Mouse (Mus musculus): ENCODE data around the gene Pld5. TPM values are rescaled to one million over a fixed set of nuclear protein-coding genes. Genes with fewer than 3 reads are reported as not detected.

Pld5 gene
- polyA plus RNA-seq (2014; fragmentation: Nextera tagmentation; extraction: Ambion mirVana): 5.9 and 7.4 TPM in 2 replicates

DNA sequence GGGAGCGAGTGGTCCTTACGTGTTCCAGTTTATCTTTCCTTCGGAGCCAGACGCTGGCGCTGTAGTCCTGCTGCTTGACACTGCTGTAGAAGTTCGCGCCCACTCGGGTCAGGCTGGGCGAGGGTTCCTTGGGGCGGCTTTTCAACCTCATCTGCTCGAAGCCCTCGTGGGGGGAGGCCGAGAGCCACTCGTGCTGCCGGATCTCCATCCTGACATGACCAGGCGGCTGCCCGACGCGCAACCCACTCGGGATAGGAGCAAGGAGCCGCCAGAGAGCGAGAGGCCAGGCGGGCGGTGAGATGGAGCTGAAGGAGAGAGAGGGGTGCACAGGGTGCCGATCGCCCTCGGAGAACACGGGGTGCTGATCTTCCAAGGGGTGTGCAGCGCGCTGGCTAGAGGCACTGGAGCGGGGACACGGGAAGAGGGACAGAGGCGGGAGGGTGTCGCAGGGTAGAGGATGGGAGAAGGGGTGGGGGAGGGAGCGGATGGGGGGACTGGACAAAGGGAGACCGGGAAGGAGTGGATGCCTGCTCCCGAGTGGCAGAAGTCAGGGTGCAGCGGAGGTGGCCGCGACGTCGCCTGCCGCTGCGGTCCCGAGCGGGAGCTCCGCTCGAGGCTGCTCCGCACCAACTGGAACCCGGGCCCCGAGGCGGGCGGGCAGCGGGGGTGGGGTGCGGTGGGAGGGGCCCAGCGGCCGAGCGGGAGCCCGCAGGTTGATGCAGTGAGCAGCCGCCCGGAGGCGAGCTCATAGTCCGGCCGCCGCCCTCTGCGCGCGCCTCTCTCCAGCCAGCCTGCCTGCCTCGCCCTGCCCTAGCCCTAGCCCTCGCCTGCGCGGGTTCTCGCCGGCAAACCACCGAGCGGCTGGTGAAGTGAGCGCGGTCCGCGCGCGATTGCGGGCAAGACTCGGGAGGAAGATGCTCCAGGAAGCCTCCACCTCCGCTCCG is at the start of gene Pld5:
TSS of gene Pld5 (minus strand) at position 646 of the 944 bp plus-strand sequence.
- ATAC-seq (ENCODE audit: low read depth): peak; percentile 92
- Histone ChIP-seq H3K27me3 (ENCODE audit: control insufficient read depth, insufficient read depth, low read length) (no peaks in the 10 kb centered on the region), H3K4me2 (ENCODE audit: low read depth, low read length) (peak within 1 kb of the TSS; percentile 87), H3K4me3 (ENCODE audit: low read depth, low read length) (peak within 1 kb of the TSS; percentile 51), H3K4me1 (ENCODE audit: control insufficient read depth, insufficient read depth, low read length) (peaks cover 8% of the 10 kb centered on the region; the same call in 1 of the 2 replicates), H3K9me3 (ENCODE audit: control insufficient read depth, low read length) (no peaks in the 10 kb centered on the region), H3K27ac (ENCODE audit: low read depth, low read length) (peak within 1 kb of the TSS; percentile 60), H3K9ac (replicated peaks; ENCODE audit: low read depth, low read length) (peak within 1 kb of the TSS; percentile 75), H3K36me3 (ENCODE audit: control insufficient read depth, insufficient read depth, low read length) (no peaks in the 10 kb centered on the region)
- WGBS: under 1% methylated on average over 66 of the region's 86 CpGs

DNA sequence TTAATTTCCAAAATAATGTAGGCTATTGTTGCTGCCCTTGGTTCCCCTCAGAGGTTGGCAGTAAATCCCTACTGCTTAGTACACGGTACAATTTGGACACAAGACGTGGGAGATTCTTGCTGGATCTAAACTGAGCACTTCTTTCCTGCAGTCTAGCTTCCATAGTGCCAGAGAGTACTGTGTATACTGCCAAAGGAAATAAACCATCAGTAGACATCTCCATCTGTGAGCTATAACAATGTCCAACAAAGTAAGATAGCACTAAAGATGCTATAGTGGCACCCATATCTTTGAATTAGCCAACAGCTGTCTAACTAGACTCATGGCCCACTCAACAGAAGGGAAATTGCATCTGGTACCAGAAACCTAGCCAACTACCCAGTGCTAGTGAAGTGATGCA is 40.0 kb upstream of the Pld5 start:
- ATAC-seq (ENCODE audit: low read depth): no peak

DNA sequence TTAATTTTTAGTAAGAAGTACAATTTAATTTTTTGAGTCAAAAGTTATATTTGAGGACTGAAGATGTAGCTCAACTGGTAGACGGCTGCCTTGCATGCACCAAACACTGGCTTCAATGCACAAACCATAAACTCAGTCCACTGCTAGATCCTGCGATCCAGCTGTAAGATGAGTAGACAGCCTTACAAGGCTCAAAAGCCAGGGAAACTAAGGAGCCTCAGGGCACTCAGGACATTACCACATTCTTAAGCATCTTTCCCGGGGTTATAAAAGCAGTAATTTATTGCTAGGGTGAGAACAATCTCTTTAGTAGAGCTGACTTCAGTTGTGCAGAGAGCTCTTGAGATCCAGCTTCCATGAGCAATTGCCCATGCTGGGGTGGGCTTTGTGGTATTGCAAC is 35.1 kb upstream of the Pld5 start:
- ATAC-seq (ENCODE audit: low read depth): no peak; the same call in 1 of the 2 replicates
- Histone ChIP-seq H3K36me3 (ENCODE audit: control insufficient read depth, insufficient read depth, low read length) (no peaks in the 10 kb centered on the region), H3K9ac (replicated peaks; ENCODE audit: low read depth, low read length) (no peak overlapping the region), H3K4me2 (ENCODE audit: low read depth, low read length) (no peak overlapping the region), H3K4me3 (ENCODE audit: low read depth, low read length) (no peak overlapping the region), H3K27ac (ENCODE audit: low read depth, low read length) (no peak overlapping the region), H3K9me3 (ENCODE audit: control insufficient read depth, low read length) (no peaks in the 10 kb centered on the region), H3K4me1 (ENCODE audit: control insufficient read depth, insufficient read depth, low read length) (no peaks in the 10 kb centered on the region), H3K27me3 (ENCODE audit: control insufficient read depth, insufficient read depth, low read length) (no peaks in the 10 kb centered on the region)
- 11% methylated on average over 3 of the region's 3 CpGs for WGBS

More for the DNA sequence above, 40.0 kb upstream of the Pld5 start:
- no peak overlapping the region for H3K9ac ChIP-seq (replicated peaks; ENCODE audit: low read depth, low read length)
- no peak overlapping the region for H3K27ac ChIP-seq (ENCODE audit: low read depth, low read length)
- no peak overlapping the region for H3K4me2 ChIP-seq (ENCODE audit: low read depth, low read length)
- H3K27me3 ChIP-seq (ENCODE audit: control insufficient read depth, insufficient read depth, low read length): no peaks in the 10 kb centered on the region
- H3K4me1 ChIP-seq (ENCODE audit: control insufficient read depth, insufficient read depth, low read length): no peaks in the 10 kb centered on the region
- H3K9me3 ChIP-seq (ENCODE audit: control insufficient read depth, low read length): no peaks in the 10 kb centered on the region
- H3K36me3 ChIP-seq (ENCODE audit: control insufficient read depth, insufficient read depth, low read length): no peaks in the 10 kb centered on the region
- WGBS: 82% methylated on average over 2 of the region's 2 CpGs
- H3K4me3 ChIP-seq (ENCODE audit: low read depth, low read length): no peak overlapping the region

DNA sequence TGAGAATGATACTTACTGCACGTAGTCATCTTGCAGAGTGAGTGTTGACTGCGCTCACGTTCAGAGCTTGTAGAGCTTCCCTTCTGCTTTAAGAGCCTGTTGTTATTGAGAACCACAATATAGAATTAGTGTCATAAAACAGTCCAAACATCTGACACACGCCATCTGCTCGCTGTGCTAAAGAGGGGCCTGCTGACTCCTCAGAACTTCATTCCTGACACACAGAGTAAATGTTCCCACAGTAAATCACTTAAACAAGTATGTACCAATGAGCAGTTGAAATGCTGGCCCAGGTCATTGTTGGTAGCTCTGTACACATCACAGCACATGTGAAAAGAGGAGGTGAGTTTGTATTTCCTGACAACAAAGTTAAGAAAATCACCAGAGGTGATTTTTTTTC is 14.3 kb upstream of the Pld5 start:
- no peaks in the 10 kb centered on the region for H3K9me3 ChIP-seq (ENCODE audit: control insufficient read depth, low read length)
- H3K36me3 ChIP-seq (ENCODE audit: control insufficient read depth, insufficient read depth, low read length): no peaks in the 10 kb centered on the region
- no peak overlapping the region for H3K4me3 ChIP-seq (ENCODE audit: low read depth, low read length)
- no peaks in the 10 kb centered on the region for H3K4me1 ChIP-seq (ENCODE audit: control insufficient read depth, insufficient read depth, low read length)
- no peak for ATAC-seq (ENCODE audit: low read depth)
- H3K4me2 ChIP-seq (ENCODE audit: low read depth, low read length): no peak overlapping the region
- no peak overlapping the region for H3K9ac ChIP-seq (replicated peaks; ENCODE audit: low read depth, low read length)
- no peaks in the 10 kb centered on the region for H3K27me3 ChIP-seq (ENCODE audit: control insufficient read depth, insufficient read depth, low read length)
- no peak overlapping the region for H3K27ac ChIP-seq (ENCODE audit: low read depth, low read length)
- WGBS: 32% methylated on average over 5 of the region's 5 CpGs

DNA sequence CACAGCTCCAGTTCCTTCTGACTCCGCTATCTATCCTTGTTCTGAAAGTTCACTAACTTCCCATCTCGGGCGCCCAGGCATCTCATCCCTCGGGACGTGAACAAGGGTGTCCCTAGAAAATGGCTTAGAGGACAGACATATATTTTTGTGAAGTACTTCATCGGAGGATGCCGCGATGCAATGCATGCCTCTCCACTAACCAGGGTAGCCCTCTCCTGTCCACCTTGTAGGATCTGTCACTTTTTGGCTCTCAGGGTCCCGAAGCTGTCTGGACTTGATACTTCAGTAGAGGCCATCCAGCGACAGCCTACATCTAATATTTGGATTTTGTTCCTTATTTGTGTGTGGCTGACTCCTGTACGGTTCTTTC is 484 bp upstream of the Pld5 start:
- 11% methylated on average over 11 of the region's 11 CpGs for WGBS
- Histone ChIP-seq H3K9ac (replicated peaks; ENCODE audit: low read depth, low read length) (peak overlapping the region; percentile 75), H3K27me3 (ENCODE audit: control insufficient read depth, insufficient read depth, low read length) (no peaks in the 10 kb centered on the region), H3K4me3 (ENCODE audit: low read depth, low read length) (peak overlapping the region; percentile 51), H3K36me3 (ENCODE audit: control insufficient read depth, insufficient read depth, low read length) (no peaks in the 10 kb centered on the region), H3K4me1 (ENCODE audit: control insufficient read depth, insufficient read depth, low read length) (peaks cover 8% of the 10 kb centered on the region; the same call in 1 of the 2 replicates), H3K9me3 (ENCODE audit: control insufficient read depth, low read length) (no peaks in the 10 kb centered on the region), H3K4me2 (ENCODE audit: low read depth, low read length) (peak overlapping the region; percentile 87), H3K27ac (ENCODE audit: low read depth, low read length) (peak overlapping the region; percentile 60)
- peak; percentile 35 for ATAC-seq (ENCODE audit: low read depth)

DNA sequence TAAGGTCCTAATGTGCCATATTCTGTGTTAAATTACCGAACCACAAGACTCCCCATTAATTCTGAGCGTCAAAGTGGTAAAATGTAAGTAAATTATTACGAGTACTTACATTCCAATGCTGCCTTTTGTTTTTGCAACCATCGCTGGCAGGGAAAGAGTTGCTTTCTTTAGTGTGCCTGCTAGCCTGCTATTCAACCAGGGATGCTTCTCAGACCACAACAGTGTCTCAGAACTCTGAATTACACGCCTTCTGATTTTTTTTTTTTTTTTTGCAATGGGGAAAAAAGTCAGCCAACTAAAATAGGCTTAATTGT is 26.4 kb downstream of the Pld5 start:
- Histone ChIP-seq H3K36me3 (ENCODE audit: control insufficient read depth, insufficient read depth, low read length) (no peaks in the 10 kb centered on the region), H3K9ac (replicated peaks; ENCODE audit: low read depth, low read length) (no peak overlapping the region), H3K4me1 (ENCODE audit: control insufficient read depth, insufficient read depth, low read length) (no peaks in the 10 kb centered on the region), H3K4me3 (ENCODE audit: low read depth, low read length) (no peak overlapping the region), H3K9me3 (ENCODE audit: control insufficient read depth, low read length) (no peaks in the 10 kb centered on the region), H3K4me2 (ENCODE audit: low read depth, low read length) (no peak overlapping the region), H3K27ac (ENCODE audit: low read depth, low read length) (no peak overlapping the region), H3K27me3 (ENCODE audit: control insufficient read depth, insufficient read depth, low read length) (no peaks in the 10 kb centered on the region)
- no peak for ATAC-seq (ENCODE audit: low read depth)
- 20% methylated on average over 5 of the region's 5 CpGs for WGBS

DNA sequence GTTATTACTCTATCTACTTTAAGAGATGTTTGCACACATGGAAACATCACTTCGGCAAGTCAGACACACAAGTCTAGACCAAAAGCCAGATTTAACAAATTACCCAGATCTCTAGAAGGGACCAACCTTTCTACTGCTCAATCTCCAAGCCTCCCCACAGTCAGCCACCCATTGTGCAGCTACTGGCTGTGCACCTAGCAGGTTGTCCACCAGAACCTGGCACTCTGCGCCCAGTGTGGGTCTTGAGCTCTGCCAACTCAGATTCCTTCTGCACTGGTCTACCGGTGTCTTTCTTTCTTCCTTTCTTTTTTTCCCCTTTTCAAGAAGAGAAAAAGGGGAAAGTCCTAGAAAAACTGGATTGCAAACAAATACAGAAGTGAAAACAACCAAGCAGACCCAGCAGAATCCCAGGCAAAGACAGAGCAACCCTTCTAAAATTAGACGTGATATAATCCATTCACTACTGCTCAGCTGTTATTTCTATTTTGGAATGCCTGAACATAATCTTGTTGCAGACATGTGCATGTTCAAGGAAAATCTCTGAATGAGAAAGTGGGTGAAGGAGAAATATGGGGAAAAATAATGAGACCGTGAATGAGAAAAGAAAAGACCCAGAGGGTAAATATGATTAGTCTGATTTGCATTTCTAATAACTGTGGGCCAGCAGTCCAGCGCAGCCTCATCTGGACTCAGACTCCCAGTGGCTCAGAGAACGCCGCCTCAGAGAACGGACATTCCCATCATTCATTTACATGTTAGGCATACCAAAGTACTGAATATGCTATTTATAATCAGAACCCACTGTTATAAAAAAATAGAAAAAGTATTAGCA is 27.0 kb downstream of the Pld5 start:
- Histone ChIP-seq H3K4me1 (ENCODE audit: control insufficient read depth, insufficient read depth, low read length) (no peaks in the 10 kb centered on the region), H3K4me2 (ENCODE audit: low read depth, low read length) (no peak overlapping the region), H3K27me3 (ENCODE audit: control insufficient read depth, insufficient read depth, low read length) (no peaks in the 10 kb centered on the region), H3K27ac (ENCODE audit: low read depth, low read length) (no peak overlapping the region), H3K9me3 (ENCODE audit: control insufficient read depth, low read length) (no peaks in the 10 kb centered on the region), H3K36me3 (ENCODE audit: control insufficient read depth, insufficient read depth, low read length) (no peaks in the 10 kb centered on the region), H3K4me3 (ENCODE audit: low read depth, low read length) (no peak overlapping the region), H3K9ac (replicated peaks; ENCODE audit: low read depth, low read length) (no peak overlapping the region)
- 55% methylated on average over 9 of the region's 9 CpGs for WGBS
- ATAC-seq (ENCODE audit: low read depth): no peak

DNA sequence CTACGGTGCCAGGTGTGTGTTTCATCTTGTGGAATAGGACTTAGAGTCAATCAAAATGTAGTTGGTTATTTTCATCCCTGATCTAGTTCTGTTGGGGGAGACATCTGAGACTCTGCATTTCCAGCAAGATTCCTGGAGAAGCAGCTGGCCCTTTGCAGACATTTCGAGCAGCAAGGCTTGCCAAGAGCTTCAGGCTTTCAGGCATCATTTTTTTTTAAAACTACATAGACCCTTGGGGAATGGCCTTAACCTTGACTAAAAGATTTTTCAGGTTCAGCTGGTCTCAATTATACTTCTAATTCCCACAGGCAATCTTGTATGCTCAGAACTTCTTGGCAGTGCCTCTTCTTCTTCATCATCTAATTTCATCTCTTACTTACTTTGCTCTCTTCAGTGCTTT is 35.9 kb downstream of the Pld5 start:
- H3K9me3 ChIP-seq (ENCODE audit: control insufficient read depth, low read length): no peaks in the 10 kb centered on the region
- H3K4me2 ChIP-seq (ENCODE audit: low read depth, low read length): no peak overlapping the region
- 91% methylated on average over 2 of the region's 2 CpGs for WGBS
- H3K9ac ChIP-seq (replicated peaks; ENCODE audit: low read depth, low read length): no peak overlapping the region
- H3K4me3 ChIP-seq (ENCODE audit: low read depth, low read length): no peak overlapping the region
- ATAC-seq (ENCODE audit: low read depth): no peak
- no peaks in the 10 kb centered on the region for H3K36me3 ChIP-seq (ENCODE audit: control insufficient read depth, insufficient read depth, low read length)
- no peaks in the 10 kb centered on the region for H3K4me1 ChIP-seq (ENCODE audit: control insufficient read depth, insufficient read depth, low read length)
- no peaks in the 10 kb centered on the region for H3K27me3 ChIP-seq (ENCODE audit: control insufficient read depth, insufficient read depth, low read length)
- H3K27ac ChIP-seq (ENCODE audit: low read depth, low read length): no peak overlapping the region

DNA sequence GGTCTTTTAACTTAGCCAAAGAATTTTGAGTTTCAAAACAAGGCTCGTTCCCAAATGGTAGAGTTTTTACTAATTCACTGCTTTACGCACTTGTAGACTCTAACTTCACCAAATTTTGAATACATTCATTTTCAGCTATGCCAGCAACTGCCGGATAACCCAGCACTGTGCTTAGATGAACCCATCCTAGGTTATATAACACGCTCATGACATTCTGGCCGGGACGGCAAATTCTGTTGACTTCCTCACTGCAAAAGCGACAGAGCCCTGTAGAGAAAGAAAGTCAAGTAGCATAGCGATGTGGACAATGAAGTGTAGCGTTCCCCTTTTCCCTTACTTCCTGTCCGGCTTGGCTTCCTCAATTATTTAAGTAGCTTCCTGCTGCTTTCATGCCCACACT is 51.3 kb downstream of the Pld5 start:
- Histone ChIP-seq H3K4me2 (ENCODE audit: low read depth, low read length) (no peak overlapping the region), H3K27me3 (ENCODE audit: control insufficient read depth, insufficient read depth, low read length) (no peaks in the 10 kb centered on the region), H3K27ac (ENCODE audit: low read depth, low read length) (no peak overlapping the region), H3K9me3 (ENCODE audit: control insufficient read depth, low read length) (no peaks in the 10 kb centered on the region), H3K4me3 (ENCODE audit: low read depth, low read length) (no peak overlapping the region), H3K4me1 (ENCODE audit: control insufficient read depth, insufficient read depth, low read length) (no peaks in the 10 kb centered on the region), H3K36me3 (ENCODE audit: control insufficient read depth, insufficient read depth, low read length) (no peaks in the 10 kb centered on the region), H3K9ac (replicated peaks; ENCODE audit: low read depth, low read length) (no peak overlapping the region)
- ATAC-seq (ENCODE audit: low read depth): no peak
- 86% methylated on average over 10 of the region's 10 CpGs for WGBS

All from neural tube, embryonic 14.5 days (tissue).